Mouse (Mus musculus): ENCODE measurements at regions not wholly inside any gene's neighbourhood (a gene's known extent, or its start where the extent isn't known, plus 50 kb on each side); places are given as distances from the start of the nearest gene placed in this dataset.

DNA sequence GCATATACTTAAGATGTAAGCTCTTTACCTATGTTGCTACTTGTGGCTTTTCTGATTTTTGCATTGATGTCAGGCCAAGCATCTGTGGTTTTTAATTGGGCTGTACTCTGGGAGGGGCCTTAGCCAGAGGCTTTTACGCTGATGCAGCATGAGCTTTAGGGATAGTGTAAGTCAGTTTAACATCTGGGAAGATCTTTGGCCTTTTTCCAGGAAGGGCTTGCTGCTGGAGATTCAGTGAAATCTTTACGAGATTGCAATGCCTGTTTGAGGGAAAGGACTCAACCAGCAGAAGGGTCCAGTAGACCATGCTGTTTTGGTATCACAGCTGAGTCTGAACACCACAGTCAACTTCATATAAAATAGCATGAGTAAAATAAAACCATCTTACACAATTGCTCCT lies 127.6 kb upstream of the Serp2 start:
- TF ChIP-seq POLR2A (IDR thresholded peaks at IDR 0.05; ENCODE audit: insufficient read depth, low read length) (no peak), CTCF (IDR thresholded peaks at IDR 0.05; ENCODE audit: low read depth, low read length) (no peak)

All from ES-Bruce4 (cell line).